Mouse (Mus musculus) midbrain, embryonic 11.5 days (tissue): ENCODE measurements around the gene Fcgbp. TPM values are rescaled to one million over a fixed set of nuclear protein-coding genes. Genes with fewer than 3 reads are reported as not detected.
"Not testable (repeated sequence)": the region's sequence is repeated elsewhere in the genome, so short reads cannot be mapped to it uniquely, and the experiment has no call there.

Experiments used
- ATAC-seq: fragments of 200-750 bp; cut with Nextera tagmentation; 2 replicates; pipeline ENCODE4 v1.8.0; 2017; ENCODE audit warnings: moderate TSS enrichment, moderate library complexity; ENCODE audit not compliant: low FRiP score
- DNase-seq: peaks from one replicate; pipeline ENCODE4 v3.0.0; 2015; ENCODE audit warnings: low spot score; ENCODE audit errors: missing footprints
- H3K27ac ChIP-seq: fragments of 300-500 bp; sonication (generic); 2 replicates; pipeline ENCODE4 v1.5.1; 2014; ENCODE audit warnings: low read depth, low read length
- H3K27me3 ChIP-seq: fragments of 300-500 bp; sonication (generic); 2 replicates; pipeline ENCODE4 v1.6.1; 2014; ENCODE audit warnings: mild to moderate bottlenecking, low read length, moderate library complexity, mixed read lengths; ENCODE audit not compliant: control insufficient read depth, insufficient read depth
- H3K36me3 ChIP-seq: fragments of 300-500 bp; sonication (generic); 2 replicates; pipeline ENCODE4 v1.6.1; 2014; ENCODE audit warnings: mild to moderate bottlenecking, low read length, moderate library complexity, mixed read lengths; ENCODE audit not compliant: control insufficient read depth, insufficient read depth
- H3K4me1 ChIP-seq: fragments of 300-500 bp; sonication (generic); 2 replicates; pipeline ENCODE4 v1.6.1; 2014; ENCODE audit warnings: low read length; ENCODE audit not compliant: control insufficient read depth, insufficient read depth
- H3K4me2 ChIP-seq: fragments of 300-500 bp; sonication (generic); 2 replicates; pipeline ENCODE4 v1.6.1; 2014; ENCODE audit warnings: mild to moderate bottlenecking, moderate library complexity
- H3K4me3 ChIP-seq: fragments of 300-500 bp; sonication (generic); 2 replicates; pipeline ENCODE4 v1.5.1; 2014; ENCODE audit warnings: low read depth, low read length
- H3K9ac ChIP-seq: fragments of 300-500 bp; sonication (generic); 2 replicates; pipeline ENCODE4 v1.6.1; 2014; ENCODE audit warnings: low read length
- H3K9me3 ChIP-seq: fragments of 300-500 bp; sonication (generic); 2 replicates; pipeline ENCODE4 v1.6.1; 2016; ENCODE audit warnings: low read length; ENCODE audit not compliant: control insufficient read depth
- WGBS: fragments of 180-500 bp; shearing (Covaris S2); extraction: QIAGEN DNeasy Blood & Tissue Kit; methylation state at CpG from one replicate; pipeline ENCODE4 v1.1.7; 2014; 5-methylcytosine and 5-hydroxymethylcytosine counted together
- polyA plus RNA-seq: library from polyadenylated mRNA; unstranded; fragments of >200 nt; fragmentation: Nextera tagmentation; extraction: Ambion mirVana; gene quantifications from 2 replicates; pipeline ENCODE4 v1.2.1, GENCODE M21; 2014

Fcgbp gene
- polyA plus RNA-seq, 1 experiment from 2014 or later = not detected

DNA sequence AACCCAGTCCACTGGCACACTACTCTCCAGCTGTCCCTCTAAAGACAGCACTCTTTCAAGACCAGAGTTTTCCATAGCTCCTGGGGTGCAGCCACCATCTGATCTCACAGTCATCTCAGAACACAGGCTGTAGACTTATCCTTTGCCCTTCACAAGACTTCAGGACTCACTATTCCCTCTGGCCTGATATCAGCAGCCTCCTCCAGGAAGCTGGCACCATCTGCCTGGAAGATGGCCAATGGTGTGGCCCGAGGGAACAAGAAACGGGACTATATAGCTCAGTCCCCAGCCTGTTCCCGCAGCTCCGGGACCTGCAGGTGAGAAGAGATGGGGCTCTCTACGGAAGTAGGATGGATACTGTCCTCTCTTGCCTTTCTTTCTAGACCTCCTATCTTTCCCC, 58.1 kb downstream of the Fcgbp start, which contains the start of gene 9530053A07Rik:
9530053A07Rik (plus strand) TSS at position 301 of the 400 bp plus-strand sequence.
- Histone ChIP-seq H3K4me2 (no peak within 1 kb of the TSS), H3K36me3 (no peaks in the 10 kb centered on the region), H3K4me3 (no peak within 1 kb of the TSS), H3K9me3 (no peaks in the 10 kb centered on the region), H3K27me3 (no peaks in the 10 kb centered on the region), H3K4me1 (no peaks in the 10 kb centered on the region), H3K27ac (no peak within 1 kb of the TSS), H3K9ac (no peak within 1 kb of the TSS)
- ATAC-seq (no peak), DNase-seq (no peak)
- WGBS = 88% methylated on average over 5 of the region's 5 CpGs

DNA sequence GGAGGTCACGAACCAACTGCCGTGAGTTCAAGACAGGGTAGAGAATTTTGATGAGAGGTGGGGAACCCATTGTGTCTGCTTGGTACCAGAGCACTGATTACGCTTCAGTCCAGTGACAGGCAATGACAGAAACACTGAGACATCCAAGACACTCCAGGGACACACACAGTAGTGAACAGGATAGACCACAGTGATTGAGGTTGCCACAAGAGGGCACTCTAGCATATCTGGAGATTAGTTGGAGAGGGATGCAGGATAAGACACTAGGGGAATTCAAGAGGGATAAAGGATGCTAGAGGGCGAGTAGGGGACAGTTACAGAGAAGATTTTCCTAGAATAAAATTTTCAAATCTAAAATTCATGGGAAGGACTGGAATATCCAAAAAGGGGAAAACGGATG, 66.6 kb downstream of the Fcgbp start:
- no peak overlapping the region for H3K27ac ChIP-seq
- ATAC-seq (no peak), DNase-seq (no peak)
- H3K9ac ChIP-seq = no peak overlapping the region
- 58% methylated on average over 5 of the region's 5 CpGs for WGBS
- no peaks in the 10 kb centered on the region for H3K36me3 ChIP-seq
- H3K4me3 ChIP-seq = no peak overlapping the region
- no peaks in the 10 kb centered on the region for H3K27me3 ChIP-seq
- H3K4me1 ChIP-seq = no peaks in the 10 kb centered on the region
- no peak overlapping the region for H3K4me2 ChIP-seq
- no peaks in the 10 kb centered on the region for H3K9me3 ChIP-seq

GRCm38 (mm10) chr7:28148263-28148662, 77.2 kb downstream of the Fcgbp start:
- WGBS = 26% methylated on average over 3 of the region's 3 CpGs
- Histone ChIP-seq H3K4me1 (no peaks in the 10 kb centered on the region), H3K9ac (no peak overlapping the region; the same call in 1 of the 2 replicates), H3K4me3 (no peak overlapping the region), H3K36me3 (no peaks in the 10 kb centered on the region), H3K27ac (no peak overlapping the region), H3K27me3 (no peaks in the 10 kb centered on the region), H3K9me3 (no peaks in the 10 kb centered on the region), H3K4me2 (no peak overlapping the region)
- ATAC-seq (peak; percentile 89), DNase-seq (peak; percentile 97)

DNA sequence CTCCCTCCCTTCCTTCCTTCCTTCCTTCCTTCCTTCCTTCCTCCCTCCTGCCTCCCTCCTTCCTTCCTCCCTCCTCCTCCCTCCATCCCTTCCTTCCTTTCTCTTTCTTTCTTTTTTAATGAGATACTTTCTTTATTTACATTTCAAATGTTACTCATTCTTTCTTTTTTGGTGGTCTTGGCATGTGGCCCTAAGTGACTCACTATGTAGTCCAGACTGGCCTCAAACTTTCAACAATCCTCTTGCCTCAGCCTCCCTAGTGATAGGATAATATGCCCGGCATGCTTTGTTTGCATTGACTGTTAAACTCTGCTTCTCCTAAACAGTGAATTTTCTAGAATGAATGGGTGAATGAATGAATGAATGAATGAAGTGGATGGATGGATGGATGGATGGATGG, 78.8 kb downstream of the Fcgbp start:
- no peaks in the 10 kb centered on the region for H3K36me3 ChIP-seq
- H3K4me3 ChIP-seq = no peak overlapping the region
- ATAC-seq (no peak), DNase-seq (no peak)
- H3K9me3 ChIP-seq = no peaks in the 10 kb centered on the region
- no peaks in the 10 kb centered on the region for H3K27me3 ChIP-seq
- H3K9ac ChIP-seq = no peak overlapping the region
- H3K4me1 ChIP-seq = no peaks in the 10 kb centered on the region
- no peak overlapping the region for H3K4me2 ChIP-seq
- H3K27ac ChIP-seq = no peak overlapping the region
- WGBS = 93% methylated on average over 1 of the region's 1 CpGs

GRCm38 (mm10) chr7:28151584-28152221, 80.7 kb downstream of the Fcgbp start:
- ATAC-seq = no peak
- Histone ChIP-seq H3K9ac (no peak overlapping the region), H3K27ac (no peak overlapping the region), H3K27me3 (no peaks in the 10 kb centered on the region), H3K4me3 (no peak overlapping the region), H3K4me1 (no peaks in the 10 kb centered on the region), H3K4me2 (no peak overlapping the region), H3K36me3 (no peaks in the 10 kb centered on the region), H3K9me3 (no peaks in the 10 kb centered on the region)
- WGBS = 20% methylated on average over 13 of the region's 13 CpGs
- peak; percentile 93 for DNase-seq

- H3K9ac ChIP-seq, H3K4me3 ChIP-seq, H3K27ac ChIP-seq, H3K9me3 ChIP-seq, H3K36me3 ChIP-seq, ATAC-seq, H3K27me3 ChIP-seq, DNase-seq, H3K4me2 ChIP-seq, H3K4me1 ChIP-seq: not testable (repeated sequence)
- WGBS = 46% methylated on average over 5 of the region's 5 CpGs
Measured at GRCm38 (mm10) chr7:28153595-28153994, 82.6 kb downstream of the Fcgbp start.

GRCm38 (mm10) chr7:28159292-28159691, 88.3 kb downstream of the Fcgbp start:
- H3K9me3 ChIP-seq = no peaks in the 10 kb centered on the region
- ATAC-seq (no peak), DNase-seq (no peak)
- H3K27ac ChIP-seq = no peak overlapping the region
- no peak overlapping the region for H3K4me2 ChIP-seq
- H3K9ac ChIP-seq = no peak overlapping the region
- no peak overlapping the region for H3K4me3 ChIP-seq
- no peaks in the 10 kb centered on the region for H3K27me3 ChIP-seq
- 70% methylated on average over 6 of the region's 6 CpGs for WGBS
- no peaks in the 10 kb centered on the region for H3K36me3 ChIP-seq
- no peaks in the 10 kb centered on the region for H3K4me1 ChIP-seq

DNA sequence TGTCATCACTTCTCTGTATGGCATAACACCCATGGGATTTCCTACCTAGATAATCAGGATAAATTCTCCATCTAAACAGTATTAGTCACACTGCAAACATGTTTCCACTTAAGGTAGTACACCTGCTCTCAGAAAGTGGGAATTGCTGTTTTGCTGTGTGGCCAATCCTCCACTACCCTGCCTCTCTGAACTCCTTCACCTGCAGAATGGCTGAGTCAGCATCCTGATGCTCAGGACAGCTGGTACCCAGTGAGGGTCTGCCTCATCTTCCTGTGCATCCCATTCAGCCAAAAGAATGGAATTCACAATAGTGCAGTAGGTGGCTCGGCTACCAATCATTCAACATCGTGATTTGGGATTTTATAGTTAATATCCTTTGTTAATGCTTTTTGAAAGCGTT, 88.9 kb downstream of the Fcgbp start:
- no peak overlapping the region for H3K27ac ChIP-seq
- H3K4me3 ChIP-seq = no peak overlapping the region
- H3K9me3 ChIP-seq = no peaks in the 10 kb centered on the region
- H3K27me3 ChIP-seq = no peaks in the 10 kb centered on the region
- H3K36me3 ChIP-seq = no peaks in the 10 kb centered on the region
- WGBS = 70% methylated on average over 3 of the region's 3 CpGs
- H3K4me1 ChIP-seq = no peaks in the 10 kb centered on the region
- no peak for DNase-seq
- ATAC-seq = no peak
- no peak overlapping the region for H3K4me2 ChIP-seq
- H3K9ac ChIP-seq = no peak overlapping the region

DNA sequence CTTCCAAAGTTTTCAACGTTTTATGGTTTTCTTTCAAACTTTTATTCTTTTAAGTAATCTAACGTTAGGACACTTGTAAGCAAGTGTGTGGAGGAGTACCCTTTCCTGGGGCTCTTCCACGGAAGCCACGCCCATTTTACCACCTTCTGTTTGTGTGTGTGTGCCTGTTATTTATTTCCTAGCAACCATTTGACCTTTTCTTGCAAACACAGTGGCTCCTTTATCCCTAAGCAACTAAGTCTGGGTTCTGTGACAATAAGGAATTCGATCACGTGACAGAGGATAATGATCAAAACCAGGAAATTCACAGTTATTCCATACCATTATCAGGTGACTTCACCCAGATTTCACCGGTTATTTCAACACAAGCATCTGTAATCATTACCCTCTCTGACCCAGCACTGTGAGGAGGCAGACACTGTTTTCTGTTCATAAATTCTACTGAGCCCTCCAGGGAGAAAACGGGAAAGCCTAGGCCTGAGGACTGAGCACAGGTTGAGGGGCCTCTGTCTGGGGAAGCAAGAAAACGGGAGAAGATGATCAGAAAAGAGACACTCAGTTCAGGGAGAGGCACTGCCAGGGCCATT, 90.2 kb downstream of the Fcgbp start:
- DNase-seq = peak; percentile 4
- Histone ChIP-seq H3K9ac (no peak overlapping the region), H3K36me3 (no peaks in the 10 kb centered on the region), H3K4me1 (no peaks in the 10 kb centered on the region), H3K9me3 (no peaks in the 10 kb centered on the region), H3K27me3 (no peaks in the 10 kb centered on the region), H3K4me3 (no peak overlapping the region), H3K27ac (no peak overlapping the region), H3K4me2 (no peak overlapping the region)
- 64% methylated on average over 9 of the region's 9 CpGs for WGBS
- no peak for ATAC-seq
